Mouse (Mus musculus): ENCODE data around the gene Mfsd8. TPM values are rescaled to one million over a fixed set of nuclear protein-coding genes. Genes with fewer than 3 reads are reported as not detected.
A peak's percentile ranks its signal among the peaks of the same experiment; 100 is the strongest.

Mfsd8 gene
- polyA plus RNA-seq, 1 experiment: 8.7 TPM

GRCm38 (mm10) chr3:40806871-40807270, 39.8 kb downstream of the Mfsd8 start:
- Histone ChIP-seq H3K4me1 (ENCODE audit: control insufficient read depth, insufficient read depth, low read length) (peaks cover 2% of the 10 kb centered on the region; the same call in 1 of the 2 replicates), H3K27ac (ENCODE audit: insufficient read depth, low read length) (no peak overlapping the region), H3K4me3 (ENCODE audit: insufficient read depth, low read length) (no peak overlapping the region)
- TF ChIP-seq CTCF (IDR thresholded peaks at IDR 0.05; ENCODE audit: borderline replicate concordance, insufficient read depth, low read length) (no peak), POLR2A (IDR thresholded peaks at IDR 0.05; ENCODE audit: low read depth, low read length) (no peak)

DNA sequence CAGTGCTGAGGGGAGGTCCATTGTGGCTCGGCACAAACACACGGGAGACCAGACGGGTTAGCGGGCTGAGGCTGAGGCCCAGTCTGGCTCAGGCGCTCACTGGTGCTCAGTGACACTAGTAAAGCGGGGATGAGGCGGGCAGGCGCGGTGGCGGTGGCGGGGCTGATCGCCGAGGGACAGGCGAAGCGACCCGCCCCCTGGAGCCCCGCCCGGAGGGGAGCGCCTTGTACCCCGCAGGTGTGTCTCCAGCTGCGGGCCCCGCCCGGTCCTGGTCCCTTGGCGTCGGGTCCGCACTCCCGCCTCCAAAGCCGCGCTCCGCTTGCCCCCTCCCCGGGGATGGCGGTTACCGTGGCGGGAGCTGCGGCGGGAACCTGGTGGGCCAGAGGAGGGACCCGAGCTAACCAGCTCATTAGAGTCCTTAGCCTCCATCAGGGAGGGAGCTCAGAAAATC, 46.3 kb downstream of the Mfsd8 start:
- Histone ChIP-seq H3K27ac (ENCODE audit: insufficient read depth, low read length) (no peak overlapping the region), H3K4me3 (ENCODE audit: insufficient read depth, low read length) (peak overlapping the region; percentile 83), H3K4me1 (ENCODE audit: control insufficient read depth, insufficient read depth, low read length) (peaks cover 2% of the 10 kb centered on the region; the same call in 1 of the 2 replicates)
- peak; percentile 45; the same call in 1 of the 2 replicates for TF ChIP-seq POLR2A (IDR thresholded peaks at IDR 0.05; ENCODE audit: low read depth, low read length)
- no peak for TF ChIP-seq CTCF (IDR thresholded peaks at IDR 0.05; ENCODE audit: borderline replicate concordance, insufficient read depth, low read length)

- TF ChIP-seq CTCF (IDR thresholded peaks at IDR 0.05; ENCODE audit: borderline replicate concordance, insufficient read depth, low read length) (no peak), POLR2A (IDR thresholded peaks at IDR 0.05; ENCODE audit: low read depth, low read length) (peak; percentile 86)
- Histone ChIP-seq H3K27ac (ENCODE audit: insufficient read depth, low read length) (peak within 1 kb of the TSS; percentile 30; the same call in 1 of the 2 replicates), H3K4me1 (ENCODE audit: control insufficient read depth, insufficient read depth, low read length) (peaks cover 2% of the 10 kb centered on the region; the same call in 1 of the 2 replicates), H3K4me3 (ENCODE audit: insufficient read depth, low read length) (peak within 1 kb of the TSS; percentile 83)
Measured at GRCm38 (mm10) chr3:40799530-40800372, 46.9 kb downstream of the Mfsd8 start, which contains the start of gene Plk4. Gene Plk4, plus strand, starts transcription at chr3:40800019.

- TF ChIP-seq CTCF (IDR thresholded peaks at IDR 0.05; ENCODE audit: borderline replicate concordance, insufficient read depth, low read length): peak; percentile 46; the same call in 1 of the 2 replicates
- no peak for TF ChIP-seq POLR2A (IDR thresholded peaks at IDR 0.05; ENCODE audit: low read depth, low read length)
- Histone ChIP-seq H3K27ac (ENCODE audit: insufficient read depth, low read length) (0 out of 2 replicates have a peak overlapping the region, but pooled peaks have one; percentile 52), H3K4me3 (ENCODE audit: insufficient read depth, low read length) (no peak overlapping the region), H3K4me1 (ENCODE audit: control insufficient read depth, insufficient read depth, low read length) (peaks cover 2% of the 10 kb centered on the region; the same call in 1 of the 2 replicates)
Measured at GRCm38 (mm10) chr3:40798500-40798899, 48.2 kb downstream of the Mfsd8 start.

DNA sequence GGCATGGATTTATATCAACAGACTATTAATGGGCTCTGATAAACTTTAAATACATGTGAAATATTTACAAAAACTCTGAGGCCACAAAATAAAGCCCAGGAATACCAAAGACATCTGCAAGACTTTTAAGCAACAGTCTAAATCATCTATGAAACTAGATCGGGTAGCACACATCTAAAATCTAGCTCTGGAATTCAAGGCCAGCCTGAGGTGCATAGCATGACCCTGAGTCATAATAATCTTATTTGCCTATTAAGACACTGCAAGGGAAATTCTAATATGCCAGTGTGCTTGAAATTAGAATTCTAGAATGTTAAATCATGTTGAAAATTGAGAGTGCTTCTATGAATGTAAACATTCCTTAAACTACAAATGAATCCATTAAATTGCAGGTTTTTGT, 48.6 kb downstream of the Mfsd8 start:
- 0 out of 2 replicates have a peak overlapping the region, but pooled peaks have one; percentile 52 for H3K27ac ChIP-seq (ENCODE audit: insufficient read depth, low read length)
- TF ChIP-seq CTCF (IDR thresholded peaks at IDR 0.05; ENCODE audit: borderline replicate concordance, insufficient read depth, low read length) (no peak), POLR2A (IDR thresholded peaks at IDR 0.05; ENCODE audit: low read depth, low read length) (no peak)
- no peak overlapping the region for H3K4me3 ChIP-seq (ENCODE audit: insufficient read depth, low read length)
- H3K4me1 ChIP-seq (ENCODE audit: control insufficient read depth, insufficient read depth, low read length): peaks cover 2% of the 10 kb centered on the region; the same call in 1 of the 2 replicates

GRCm38 (mm10) chr3:40793783-40794182, 52.9 kb downstream of the Mfsd8 start:
- no peak for TF ChIP-seq POLR2A (IDR thresholded peaks at IDR 0.05; ENCODE audit: low read depth, low read length)
- TF ChIP-seq CTCF (IDR thresholded peaks at IDR 0.05; ENCODE audit: borderline replicate concordance, insufficient read depth, low read length): no peak
- Histone ChIP-seq H3K4me3 (ENCODE audit: insufficient read depth, low read length) (no peak overlapping the region), H3K4me1 (ENCODE audit: control insufficient read depth, insufficient read depth, low read length) (no peaks in the 10 kb centered on the region)

More at GRCm38 (mm10) chr3:40793783-40794182, 52.9 kb downstream of the Mfsd8 start:
- H3K27ac ChIP-seq (ENCODE audit: insufficient read depth, low read length): no peak overlapping the region

Other genes starting within 250 kb of the Mfsd8 start
- gene Slc25a31, start 138.0 kb downstream of the Mfsd8 start, polyA plus RNA-seq (2011; ENCODE audit: insufficient read length, low read depth, missing spikeins): not detected in 2 replicates
- 21.8 and 25.6 TPM in 2 replicates for gene Hspa4l, start 102.4 kb downstream of the Mfsd8 start, polyA plus RNA-seq (2011; ENCODE audit: insufficient read length, low read depth, missing spikeins)
- 35.4 and 38.8 TPM in 2 replicates for gene Plk4, start 46.9 kb downstream of the Mfsd8 start, polyA plus RNA-seq (2011; ENCODE audit: insufficient read length, low read depth, missing spikeins)
- 4.4 and 5.5 TPM in 2 replicates for gene Abhd18, start 84 bp upstream of the Mfsd8 start, polyA plus RNA-seq (2011; ENCODE audit: insufficient read length, low read depth, missing spikeins)
- gene 1700034I23Rik, start 55.7 kb upstream of the Mfsd8 start, polyA plus RNA-seq (2011; ENCODE audit: insufficient read length, low read depth, missing spikeins): not detected in 2 replicates
- gene Larp1b, start 102.9 kb upstream of the Mfsd8 start, polyA plus RNA-seq (2011; ENCODE audit: insufficient read length, low read depth, missing spikeins): 19.3 and 19.6 TPM in 2 replicates
- gene Pgrmc2, start 236.2 kb upstream of the Mfsd8 start, polyA plus RNA-seq (2011; ENCODE audit: insufficient read length, low read depth, missing spikeins): 91.4 and 93.5 TPM in 2 replicates

All from embryonic fibroblast, embryonic 13.5 days (primary cell).